Mouse (Mus musculus) heart, adult 2 months (tissue): ENCODE measurements around the gene Ccl24.

Source experiments
- CTCF ChIP-seq: fragments of 200-600 bp; IDR thresholded peaks from 2 replicates; pipeline ENCODE4 v1.8.1; 2022; ENCODE audit warnings: antibody characterized with exemption, mild to moderate bottlenecking, moderate library complexity
- POLR2A ChIP-seq: fragments of 200-500 bp; IDR thresholded peaks from 2 replicates; pipeline ENCODE4 v1.6.1; 2011; ENCODE audit warnings: mild to moderate bottlenecking, low read depth, low read length, control low read depth; ENCODE audit not compliant: insufficient read depth

GRCm38 (mm10) chr5:135585691-135586090, 12.8 kb upstream of the Ccl24 start:
- no peak for TF ChIP-seq CTCF
- TF ChIP-seq POLR2A, result no peak
